Mouse (Mus musculus) left cerebral cortex, adult 2 months (tissue): Measurements from ENCODE around the gene Pmpcb. TPM values are rescaled to one million over a fixed set of nuclear protein-coding genes. Genes with fewer than 3 reads are reported as not detected.

ENCODE experiments used
- DNase-seq, 2 experiments: peaks; one replicate each; pipeline ENCODE4 v3.0.0; 2021 to 2022; ENCODE audit warnings: low spot score in 2 of 2, mixed read lengths in 1 of 2; ENCODE audit errors: extremely low spot score in 1 of 2
- H3K27ac ChIP-seq: fragments of 200-600 bp; 2 replicates; pipeline ENCODE4 v1.8.1; 2022
- H3K4me3 ChIP-seq: fragments of 200-600 bp; 2 replicates; pipeline ENCODE4 v1.8.1; 2022
- CTCF ChIP-seq: fragments of 200-600 bp; IDR thresholded peaks from 2 replicates; pipeline ENCODE4 v1.8.1; 2022; ENCODE audit warnings: antibody characterized with exemption, mild to moderate bottlenecking, moderate library complexity
- intact Hi-C: fragments of 180-260 bp; cut with DNase I; formaldehyde crosslinking; loops from one replicate; pipeline ENCODE4 v1.15.1; 2025
- total RNA-seq, 2 experiments: library from RNA; stranded (reverse); gene quantifications; 2 replicates each; pipeline ENCODE4 v1.2.3; 2021

Pmpcb gene
- total RNA-seq, 2 experiments from 2014 or later = 66.8 to 68.7 TPM

DNA sequence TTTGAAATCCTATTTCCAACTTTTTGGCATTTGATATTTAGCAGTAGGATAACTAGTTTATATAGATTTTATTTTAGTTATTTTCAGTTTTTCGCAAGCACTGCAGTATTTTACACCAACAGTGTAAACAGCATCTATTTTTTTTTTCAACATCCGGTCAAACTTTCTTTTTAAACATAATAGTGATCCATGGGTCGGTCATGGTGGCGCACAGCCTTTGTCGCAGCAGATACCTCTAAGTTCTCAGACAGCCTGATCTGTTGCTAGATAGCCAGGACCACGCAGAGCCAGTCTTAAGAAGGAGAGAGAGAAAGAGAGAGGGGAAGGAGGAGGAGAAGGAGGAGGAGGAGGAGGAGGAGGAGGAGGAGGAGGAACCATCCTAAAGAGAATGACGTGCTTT is 48.8 kb downstream of the Pmpcb start:
- DNase-seq = no peak
- intact Hi-C loops = loop anchor here (2.0 to 5.0 kb wide), 3 partner anchors 49 to 732 kb away; partner anchors contain the start of gene Pmpcb
- Histone ChIP-seq H3K27ac (no peak overlapping the region), H3K4me3 (no peak overlapping the region)
- TF ChIP-seq CTCF = no peak

DNA sequence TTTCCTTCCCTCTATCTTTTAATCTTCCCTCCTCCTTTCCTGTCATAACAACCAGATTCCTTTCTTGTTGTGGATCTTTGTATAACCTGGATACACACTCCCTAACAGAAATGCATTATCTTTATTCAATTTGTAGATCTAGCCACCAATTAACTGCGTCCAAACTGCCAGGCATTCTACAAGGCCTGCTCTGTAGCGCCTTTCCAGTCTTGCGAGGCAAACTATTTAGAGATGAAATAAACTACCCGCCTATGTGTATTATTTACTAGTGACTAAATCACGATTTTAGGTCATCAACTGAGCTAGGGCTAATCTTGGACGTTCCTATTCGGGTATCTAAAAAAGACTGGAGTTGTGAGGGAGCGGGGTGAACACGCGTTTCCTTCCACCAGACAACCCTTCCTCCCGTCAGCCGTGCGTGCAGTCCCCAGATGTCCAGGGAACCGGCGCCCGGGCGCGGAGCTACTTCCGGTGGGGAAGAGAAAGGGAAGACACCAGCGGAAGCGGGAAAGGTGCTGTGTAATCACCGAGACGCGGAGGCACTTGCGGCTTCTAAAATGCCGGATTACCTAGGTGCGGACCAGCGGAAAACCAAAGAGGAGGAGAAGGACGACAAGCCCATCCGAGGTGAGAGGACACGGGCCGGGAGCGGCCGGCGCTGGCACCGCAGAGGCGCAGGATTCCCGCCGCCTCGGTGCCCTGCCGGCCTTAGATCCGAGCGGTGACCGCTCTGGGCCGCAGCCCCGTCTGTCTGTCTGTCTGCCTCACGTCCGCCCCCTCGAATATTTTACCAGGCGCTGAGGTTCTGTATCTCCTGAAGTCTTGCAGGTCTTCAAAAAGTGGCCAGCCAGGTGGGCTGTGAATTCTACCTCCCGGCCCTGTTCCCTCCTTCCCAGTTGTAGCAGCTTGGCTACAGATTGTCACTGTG is 49.6 kb downstream of the Pmpcb start:
- Histone ChIP-seq H3K27ac (peak overlapping the region; percentile 90), H3K4me3 (peak overlapping the region; percentile 86)
- TF ChIP-seq CTCF = no peak
- intact Hi-C loops = loop anchor here (2.0 to 5.0 kb wide), 3 partner anchors 50 to 731 kb away; partner anchors contain the start of gene Pmpcb
- peak; percentile 92 to 95 for DNase-seq

DNA sequence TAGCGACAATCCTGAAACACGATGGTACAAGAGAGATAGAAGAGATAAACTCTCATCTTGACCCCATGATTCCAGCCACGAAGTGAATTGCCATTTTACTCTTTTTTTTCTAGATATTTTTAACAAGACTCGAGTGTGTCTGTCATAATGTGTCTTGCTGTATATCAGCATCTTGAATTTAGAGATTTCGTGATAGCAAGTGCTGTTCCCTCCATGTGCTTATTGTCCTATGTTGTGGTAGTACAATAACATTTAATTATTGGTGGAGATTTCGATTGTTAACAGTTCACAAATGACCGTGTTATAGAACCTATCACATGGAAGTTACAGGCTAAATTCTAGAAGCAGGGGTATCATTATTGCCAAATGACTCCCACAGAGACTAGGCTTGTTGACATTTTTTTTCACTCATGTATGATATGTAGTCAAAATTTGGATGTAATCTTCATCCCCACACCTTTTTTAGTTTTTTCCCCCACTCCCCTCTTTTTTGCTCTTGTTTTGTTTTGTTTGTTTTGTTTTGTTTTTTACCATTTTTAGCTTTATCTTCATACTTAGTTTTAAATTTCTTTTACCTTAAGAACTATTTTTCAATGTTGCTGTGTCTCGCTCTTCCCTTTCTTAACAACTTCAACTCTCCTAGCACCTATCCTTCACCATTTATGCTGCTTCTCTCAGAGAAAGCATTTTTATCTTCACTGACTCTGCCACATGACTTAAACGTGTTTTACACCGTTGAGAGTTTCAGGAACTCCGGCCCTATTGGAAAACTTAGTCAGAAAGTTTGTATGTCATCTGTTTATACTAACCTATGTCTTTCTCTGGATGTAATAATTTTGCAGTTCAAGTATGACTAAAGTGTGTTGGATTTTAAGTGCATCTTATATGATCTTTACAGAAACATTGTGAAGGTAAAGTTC is 50.5 kb downstream of the Pmpcb start:
- H3K4me3 ChIP-seq = peak overlapping the region; percentile 86
- no peak for DNase-seq
- TF ChIP-seq CTCF = no peak
- H3K27ac ChIP-seq = peak overlapping the region; percentile 90
- intact Hi-C loops = loop anchor here (2.0 to 5.0 kb wide), 3 partner anchors 51 to 730 kb away; partner anchors contain the start of gene Pmpcb

DNA sequence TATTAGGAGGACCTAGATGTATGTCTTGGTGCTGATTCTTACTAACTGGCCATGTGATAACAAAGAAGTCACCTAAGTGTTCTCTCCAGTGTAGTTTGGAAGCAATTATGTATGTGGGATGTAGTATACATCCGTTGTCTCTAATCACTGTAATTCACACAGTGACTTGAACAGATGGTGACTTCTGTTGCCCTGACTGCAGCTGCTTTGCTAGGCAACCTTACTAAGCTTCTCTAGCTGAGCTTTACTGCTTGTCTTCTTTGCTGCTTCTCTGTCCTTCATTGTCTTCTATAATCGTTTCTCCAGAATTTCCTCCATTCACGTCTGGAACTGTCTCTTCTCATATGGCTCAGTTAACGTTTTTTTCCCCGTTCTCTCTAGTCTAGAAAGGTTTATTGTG is 52.1 kb downstream of the Pmpcb start:
- intact Hi-C loops = loop anchor here (5.0 kb wide), 2 partner anchors 122 to 728 kb away; no protein-coding TSS in a partner anchor
- Histone ChIP-seq H3K4me3 (no peak overlapping the region), H3K27ac (no peak overlapping the region)
- DNase-seq = no peak
- TF ChIP-seq CTCF = no peak

DNA sequence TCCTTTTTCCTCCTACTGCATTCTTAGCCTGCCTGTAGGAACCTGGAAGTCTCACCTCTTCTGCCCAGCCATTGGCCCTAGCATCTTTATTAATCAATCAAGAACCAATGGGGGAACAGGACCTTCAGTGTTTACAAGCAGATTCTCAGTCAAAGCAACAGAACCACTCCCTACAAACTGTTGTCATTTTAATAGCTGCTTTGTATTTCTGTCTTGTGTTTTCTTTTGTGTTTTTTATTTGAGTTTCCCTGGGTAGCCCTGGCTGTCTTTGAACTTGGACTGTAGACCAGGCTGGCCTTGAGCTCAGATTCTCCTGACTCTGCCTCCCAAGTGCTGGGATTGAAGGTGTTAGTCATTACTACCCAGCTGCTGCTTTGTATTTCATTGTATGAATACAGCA is 55.2 kb downstream of the Pmpcb start:
- Histone ChIP-seq H3K27ac (no peak overlapping the region), H3K4me3 (no peak overlapping the region)
- DNase-seq = no peak
- intact Hi-C loops = no loop called here
- no peak for TF ChIP-seq CTCF

DNA sequence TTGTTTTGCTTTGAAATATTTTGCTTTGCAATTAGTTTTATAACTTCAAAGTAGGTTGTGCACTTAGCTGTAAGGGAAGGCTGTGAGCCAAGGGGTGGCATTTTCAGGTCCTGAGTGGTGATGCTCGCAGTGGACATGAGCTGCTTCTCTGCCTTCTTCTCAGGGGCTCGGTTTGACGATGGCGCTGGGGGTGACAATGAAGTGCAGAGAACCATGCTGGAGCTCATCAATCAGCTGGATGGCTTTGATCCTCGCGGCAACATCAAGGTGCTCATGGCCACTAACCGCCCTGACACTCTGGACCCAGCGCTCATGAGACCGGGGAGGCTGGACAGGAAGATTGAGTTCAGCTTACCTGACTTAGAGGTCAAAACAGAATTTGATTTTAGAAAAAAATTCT is 66.0 kb downstream of the Pmpcb start:
- no peak for DNase-seq
- Histone ChIP-seq H3K27ac (no peak overlapping the region), H3K4me3 (no peak overlapping the region)
- no peak for TF ChIP-seq CTCF
- intact Hi-C loops = no loop called here

DNA sequence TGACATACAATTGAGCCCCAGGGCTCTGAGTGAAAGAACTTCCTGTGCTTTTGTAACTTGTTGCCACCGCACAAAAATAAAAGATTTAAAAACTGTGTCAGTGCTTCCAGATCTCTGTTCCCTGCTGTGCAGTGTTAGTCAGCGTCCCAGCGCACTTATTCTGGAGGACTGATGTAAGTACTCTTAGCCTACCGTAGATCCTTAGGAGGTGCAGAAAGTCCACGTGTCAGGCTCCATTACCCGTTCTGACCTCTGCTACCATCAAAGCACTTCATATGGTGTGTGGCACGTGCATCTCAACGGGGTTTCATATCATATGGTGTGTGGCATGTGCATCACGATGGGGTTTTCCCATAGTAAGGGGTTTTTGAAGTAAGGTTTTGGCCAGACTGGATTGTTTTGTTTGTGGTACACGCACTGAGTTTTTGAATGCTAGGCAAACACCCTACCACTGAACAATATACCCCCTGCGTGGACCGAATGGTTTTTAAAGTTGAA is 66.8 kb downstream of the Pmpcb start:
- TF ChIP-seq CTCF = no peak
- no peak for DNase-seq
- Histone ChIP-seq H3K27ac (no peak overlapping the region), H3K4me3 (no peak overlapping the region)
- intact Hi-C loops = loop anchor here (2.0 kb wide), 1 partner anchor 35 kb away; no protein-coding TSS in a partner anchor

DNA sequence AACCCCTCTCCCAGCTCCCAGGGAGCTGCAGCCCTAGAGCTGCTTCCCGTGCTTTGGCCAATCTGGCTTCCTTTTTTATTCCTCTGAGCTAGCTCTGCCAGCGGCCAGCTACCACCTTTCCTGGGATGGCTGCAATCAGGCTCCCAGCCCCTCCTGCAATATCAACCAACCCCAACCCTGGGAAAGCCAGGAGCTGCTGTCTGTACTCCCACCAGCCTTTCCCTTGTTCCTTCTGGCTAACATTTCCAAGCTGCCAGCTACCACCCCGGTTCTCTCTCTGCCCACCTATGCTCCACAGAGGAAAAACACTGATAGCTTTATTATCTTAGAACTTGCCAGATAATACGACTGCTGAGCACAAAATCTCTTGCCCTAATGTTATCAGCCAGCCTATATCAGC is 67.9 kb downstream of the Pmpcb start:
- no peak overlapping the region for H3K27ac ChIP-seq
- TF ChIP-seq CTCF = no peak
- intact Hi-C loops = loop anchor here (2.0 kb wide), 1 partner anchor 36 kb away; no protein-coding TSS in a partner anchor
- no peak overlapping the region for H3K4me3 ChIP-seq
- DNase-seq = no peak

Other genes with a start within 250 kb of the Pmpcb start
- under 1 TPM; 0.25 to 0.37 TPM for gene Lrrc17, start 193.6 kb upstream of the Pmpcb start, total RNA-seq
- under 1 TPM; 0.18 to 0.19 TPM for gene Fbxl13, start 91.5 kb upstream of the Pmpcb start, total RNA-seq
- gene Armc10, start 91.3 kb upstream of the Pmpcb start, total RNA-seq = 10 to 100 TPM; 19.2 to 20.9 TPM
- 10 to 100 TPM; 13.5 to 15.5 TPM for gene Napepld, start 35.7 kb upstream of the Pmpcb start, total RNA-seq
- 10 to 100 TPM; 34.4 to 34.9 TPM for gene Dnajc2, start 48.1 kb downstream of the Pmpcb start, total RNA-seq
- gene Psmc2, start 48.1 kb downstream of the Pmpcb start, total RNA-seq = 100 to 1,000 TPM; 105 to 113 TPM
- gene Slc26a5, start 128.5 kb downstream of the Pmpcb start, total RNA-seq = 1 to 10 TPM in 1 of 2 experiments, under 1 TPM in 1; 0.37 to 1.1 TPM